Mouse (Mus musculus) lung, postnatal 36 days (tissue): ENCODE data around the gene Cpne2.

Experiments
- DNase-seq: peaks from one replicate; pipeline ENCODE4 v3.0.0; 2022; ENCODE audit warnings: mixed read lengths

The Cpne2 gene

GRCm38 (mm10) chr8:94582569-94582968 lies 49.8 kb downstream of the Cpne2 start:
- no peak for DNase-seq

DNA sequence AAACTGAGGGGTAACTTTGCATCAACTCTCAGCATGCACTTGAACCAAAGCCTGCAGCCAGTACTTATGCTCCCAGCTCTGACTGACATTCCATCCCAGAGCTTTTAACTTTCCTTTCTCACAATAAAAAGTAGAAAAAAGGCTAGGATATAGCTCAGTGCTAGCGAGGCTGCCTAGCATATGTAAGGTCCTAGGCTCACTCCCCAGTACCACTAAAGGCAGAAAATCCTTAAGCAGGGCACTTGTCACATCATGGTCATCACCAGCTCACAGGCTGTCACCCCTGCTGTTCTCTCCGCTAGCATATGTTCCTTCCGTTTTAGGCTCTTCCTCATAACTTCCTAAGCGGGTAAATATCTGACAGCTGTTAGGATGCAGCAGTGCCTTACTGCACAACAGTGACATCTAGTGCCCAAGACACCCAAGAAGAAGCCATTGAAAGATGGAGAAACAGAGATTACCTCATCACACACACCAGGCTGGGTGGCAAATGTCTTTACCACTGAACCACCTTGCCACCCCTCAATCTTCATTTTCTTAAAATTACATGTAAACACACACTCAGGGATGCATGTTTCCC lies 51.5 kb downstream of the Cpne2 start:
- DNase-seq, result peak; percentile 71

- DNase-seq, result no peak
These were observed 58.9 kb downstream of the Cpne2 start for GRCm38 (mm10) chr8:94591691-94592090.

- DNase-seq, result peak; percentile 4
These were observed 61.4 kb downstream of the Cpne2 start for GRCm38 (mm10) chr8:94594211-94594610.

DNA sequence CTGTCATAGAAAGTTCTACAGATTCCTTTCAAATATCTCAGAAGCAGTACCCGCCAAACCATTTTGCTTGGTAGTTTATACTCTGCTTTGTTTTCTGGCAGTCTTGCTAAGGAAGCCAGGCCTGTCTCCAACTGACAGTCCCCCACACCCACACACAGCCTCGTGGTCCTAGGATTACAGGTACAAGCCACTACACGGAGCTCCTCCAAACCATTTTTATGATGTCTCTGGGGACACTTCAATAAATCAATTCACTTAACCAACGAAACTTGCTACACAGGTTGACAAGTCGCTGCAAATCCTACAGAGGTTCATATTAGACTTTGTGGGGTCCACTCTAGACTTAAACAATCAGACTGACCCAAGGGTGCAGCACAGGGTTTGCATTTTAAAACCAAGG lies 67.7 kb downstream of the Cpne2 start:
- DNase-seq, result no peak

DNA sequence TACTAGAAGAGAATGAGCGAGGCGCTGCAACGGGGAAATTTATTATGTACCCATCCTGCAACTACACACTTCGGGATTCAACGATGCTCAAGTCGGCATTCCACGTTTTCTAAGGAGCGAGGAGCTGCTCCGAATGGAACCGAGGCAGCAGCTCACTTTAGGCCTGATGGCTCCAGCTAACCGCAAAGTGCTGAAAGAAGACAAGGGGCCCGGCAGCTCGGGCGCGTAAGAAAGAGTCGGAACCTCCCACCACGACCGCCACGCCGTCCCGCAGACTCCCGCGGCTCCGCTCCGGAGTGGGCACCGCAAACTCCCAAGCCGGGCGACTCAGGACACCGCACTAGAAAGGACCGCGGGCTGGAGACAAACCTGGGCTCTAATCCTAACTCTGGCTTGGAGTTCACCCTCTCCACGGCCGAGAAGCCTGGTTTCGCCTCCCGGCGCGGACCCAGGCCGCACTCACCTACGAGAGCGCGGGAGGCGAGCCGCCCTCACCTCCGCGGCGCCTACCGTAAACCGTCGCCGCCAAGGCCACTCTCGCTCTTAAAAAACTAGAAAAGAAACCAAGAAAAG lies 68.3 kb downstream of the Cpne2 start:
- DNase-seq, result no peak

DNA sequence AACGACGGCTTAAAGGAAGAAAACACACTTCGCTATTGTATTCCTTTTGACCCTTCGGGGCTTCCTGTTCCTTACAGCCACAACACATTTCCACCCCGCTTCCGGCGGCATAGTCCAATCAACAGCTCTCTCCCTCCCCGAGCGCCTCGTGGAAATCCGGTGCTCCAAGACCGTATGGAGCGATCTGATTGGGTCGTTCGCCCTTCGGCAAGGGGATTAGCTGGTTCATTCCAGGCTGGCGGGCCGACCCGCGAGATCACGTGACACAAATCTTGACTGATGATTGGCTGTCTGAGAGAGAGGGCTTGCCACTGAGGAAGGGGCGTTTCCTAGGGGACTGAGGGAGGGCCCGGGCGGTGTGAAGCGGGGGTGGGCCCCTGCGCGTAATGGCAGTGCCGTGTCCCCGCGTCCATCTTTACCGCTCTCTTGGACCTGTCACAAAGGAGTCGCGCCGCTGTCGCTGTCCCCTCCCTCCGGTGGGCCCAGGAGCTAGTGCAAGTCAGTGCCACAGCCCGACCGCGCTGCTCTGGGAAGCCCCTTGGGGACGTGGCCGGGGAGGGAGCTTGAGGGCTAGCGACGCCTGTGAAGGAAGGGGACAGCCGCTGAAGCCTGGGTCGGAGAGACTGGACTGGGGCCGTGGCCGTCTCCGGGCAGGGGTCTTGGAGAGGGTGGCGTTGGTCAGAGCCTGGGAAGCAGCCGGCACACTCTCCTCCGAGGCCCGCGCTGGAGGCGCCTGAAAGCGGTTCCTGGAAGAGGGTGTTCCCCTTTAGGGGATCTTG lies 69.0 kb downstream of the Cpne2 start, which contains the start of the genes Rspry1 and Fam192a:
Gene Rspry1, plus strand, starts transcription at position 331 of the 779 bp plus-strand sequence.
Gene Fam192a, minus strand, starts transcription at position 391 of the 779 bp plus-strand sequence.
- peak; percentile 100 for DNase-seq

DNA sequence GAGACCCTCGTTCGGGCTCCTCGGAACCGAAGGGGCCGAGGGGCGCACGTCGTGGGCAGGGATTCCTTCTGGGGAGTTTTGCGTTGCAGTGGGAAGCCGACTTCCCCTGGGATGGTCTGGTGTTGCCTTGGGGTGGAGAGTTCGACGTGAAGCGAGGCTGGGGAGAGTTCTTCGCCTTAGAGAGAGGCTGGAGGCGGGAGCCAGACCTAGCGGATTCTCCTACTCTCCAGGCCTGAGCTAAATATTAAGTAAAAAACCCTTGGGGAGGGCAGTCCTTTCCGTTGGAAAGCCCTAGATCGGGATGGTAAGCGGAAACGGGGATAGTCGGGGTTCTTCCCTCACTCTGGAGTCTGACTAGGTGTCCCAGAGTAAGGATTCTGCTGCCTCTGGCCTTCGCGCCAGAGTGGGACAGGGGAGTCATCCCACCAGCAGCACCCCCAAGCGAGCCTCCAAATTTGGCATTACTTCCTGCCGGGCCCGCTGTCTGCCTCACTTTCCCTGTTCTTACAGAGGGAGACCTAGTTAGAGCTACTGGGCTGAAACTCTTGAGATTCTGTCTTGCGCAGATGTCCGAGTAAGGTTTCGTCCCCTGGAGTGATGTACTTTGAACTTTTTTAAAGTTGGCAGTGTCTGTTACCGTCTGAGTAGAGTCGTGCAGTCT lies 69.8 kb downstream of the Cpne2 start:
- peak; percentile 15 for DNase-seq

DNA sequence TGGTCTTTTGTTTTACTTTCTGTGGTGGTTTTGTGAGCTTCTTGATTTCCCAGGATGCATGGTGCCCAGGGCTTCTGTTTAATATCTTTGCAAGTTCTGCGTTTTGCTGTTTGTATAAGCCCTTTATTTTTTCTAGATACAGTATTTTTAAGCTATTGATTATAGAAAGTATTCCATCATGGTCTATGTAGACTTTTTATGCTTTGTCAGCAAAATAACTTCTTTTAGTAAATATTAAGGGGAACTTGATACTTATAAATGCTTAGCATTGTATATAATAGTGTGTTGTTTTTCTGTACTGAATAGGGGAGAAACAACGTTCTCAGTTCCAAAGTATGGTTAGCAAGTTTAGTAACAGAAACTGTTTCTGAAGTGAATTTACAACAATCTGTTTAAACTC lies 71.2 kb downstream of the Cpne2 start:
- no peak for DNase-seq

GRCm38 (mm10) chr8:94607064-94607463 lies 74.3 kb downstream of the Cpne2 start:
- no peak for DNase-seq
